Mouse (Mus musculus) CD4-positive, CD25-positive, alpha-beta regulatory T cell (primary cell): ENCODE measurements around the gene Anks1b. TPM values are rescaled to one million over a fixed set of nuclear protein-coding genes. Genes with fewer than 3 reads are reported as not detected.

Experiments used
- polyA plus RNA-seq: library from polyadenylated mRNA; unstranded; fragments of 100-300 nt; shearing (Covaris generic); gene quantifications from one replicate; pipeline ENCODE4 v1.2.1, GENCODE M21; 2017

The Anks1b gene
- polyA plus RNA-seq, result 0.31 TPM

GRCm38 (mm10) chr10:89873146-89873950 lies at the start of gene Anks1b:
TSS of gene Anks1b (plus strand) at chr10:89873509.

Other genes starting within 250 kb of the Anks1b start
- 16.6 TPM for gene Scyl2, start 187.2 kb upstream of the Anks1b start, polyA plus RNA-seq
- 31.0 TPM for gene Actr6, start 141.2 kb upstream of the Anks1b start, polyA plus RNA-seq
- 30.0 TPM for gene Uhrf1bp1l, start 128.5 kb upstream of the Anks1b start, polyA plus RNA-seq